Mouse (Mus musculus): ENCODE measurements at regions not wholly inside any gene's neighbourhood (a gene's known extent, or its start where the extent isn't known, plus 50 kb on each side); places are given as distances from the start of the nearest gene placed in this dataset.

DNA sequence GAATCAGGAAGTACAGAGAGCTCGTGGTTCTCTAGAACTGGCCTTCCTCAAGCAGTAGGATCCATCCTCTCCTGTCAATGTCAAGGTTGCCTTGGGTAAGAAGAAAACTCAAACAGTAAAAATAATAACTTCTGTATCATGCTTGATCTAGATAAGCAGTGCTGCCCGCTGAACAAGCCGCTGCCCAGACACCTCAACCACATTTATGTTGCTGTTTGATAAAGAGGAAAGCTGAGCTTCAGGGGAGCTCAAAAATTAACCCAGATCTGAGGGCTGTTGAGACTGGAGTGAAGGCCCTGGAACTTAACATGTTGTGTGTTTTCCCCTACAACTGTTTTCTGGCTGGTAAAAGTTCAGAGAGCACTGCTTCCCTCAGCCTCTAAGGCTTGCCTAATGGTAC lies 389.1 kb downstream of the Insc start:
- no peak overlapping the region for H3K4me3 ChIP-seq (ENCODE audit: low read depth, low read length)
- no peak overlapping the region for H3K4me2 ChIP-seq (replicated peaks; ENCODE audit: low read depth, low read length)
- H3K9ac ChIP-seq (ENCODE audit: low read depth, low read length): no peak overlapping the region
- DNase-seq (ENCODE audit: low spot score): no peak
- H3K9me3 ChIP-seq (ENCODE audit: control insufficient read depth, low read length): no peaks in the 10 kb centered on the region
- H3K27ac ChIP-seq (ENCODE audit: low read depth, low read length): no peak overlapping the region
- WGBS: 83% methylated on average over 3 of the region's 3 CpGs
- H3K36me3 ChIP-seq (ENCODE audit: control insufficient read depth, insufficient read depth, low read length): no peaks in the 10 kb centered on the region
- no peak for ATAC-seq (ENCODE audit: low FRiP score)
- H3K4me1 ChIP-seq (replicated peaks; ENCODE audit: control insufficient read depth, insufficient read depth, low read length): no peaks in the 10 kb centered on the region
- H3K27me3 ChIP-seq (ENCODE audit: control insufficient read depth, insufficient read depth, low read length): no peaks in the 10 kb centered on the region

DNA sequence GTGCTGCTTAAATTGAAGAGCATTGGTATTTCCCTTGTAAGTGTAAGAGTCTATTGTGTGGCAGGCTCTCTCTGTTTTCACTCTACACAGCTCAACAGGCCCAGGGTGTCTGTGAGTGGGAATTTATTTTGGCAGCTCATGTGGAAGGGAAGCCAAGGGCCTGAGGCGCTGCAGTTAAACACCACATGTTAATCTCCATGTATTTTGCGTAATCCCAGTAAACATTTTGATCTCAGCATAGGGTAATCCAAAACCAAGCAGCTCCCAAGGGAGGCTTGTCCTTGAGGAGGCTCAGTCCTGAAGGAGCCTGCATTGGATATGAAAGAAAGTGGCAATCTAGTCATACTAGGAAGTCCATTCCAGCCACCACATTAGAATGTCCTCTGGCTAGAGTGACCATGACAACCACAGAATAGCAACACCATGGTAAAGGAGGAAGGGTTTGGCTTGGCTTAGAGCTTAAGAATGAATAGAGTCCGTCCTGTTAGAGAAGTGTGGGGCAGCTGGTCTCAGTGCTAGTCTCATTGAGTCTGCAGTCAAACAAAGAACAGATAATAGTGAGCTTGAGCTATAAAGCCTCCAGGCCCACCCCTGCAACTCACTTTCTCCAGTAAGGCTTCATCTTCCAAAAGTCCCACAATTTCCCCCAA lies 391.6 kb downstream of the Insc start:
- no peak for DNase-seq (ENCODE audit: low spot score)

DNA sequence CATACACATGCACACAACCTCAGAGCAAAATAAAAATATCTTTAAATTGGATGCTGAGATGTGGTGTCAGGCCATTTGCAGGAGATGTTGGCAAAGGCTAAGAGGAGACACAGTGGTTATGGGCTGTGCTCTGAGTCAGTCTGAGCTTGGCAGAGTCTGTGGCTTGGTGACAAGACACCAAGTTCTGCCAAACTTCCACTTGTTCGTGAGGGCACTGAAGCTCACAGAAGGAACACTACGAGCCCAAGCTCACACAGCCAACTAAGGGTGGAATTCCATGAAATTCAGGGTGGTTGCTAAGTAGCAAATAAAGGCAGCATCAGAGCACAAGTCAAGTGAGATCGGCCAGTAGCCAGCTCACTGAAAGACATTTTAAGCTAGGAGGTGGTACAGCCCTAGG lies 396.8 kb downstream of the Insc start:
- H3K9me3 ChIP-seq (ENCODE audit: control insufficient read depth, low read length): no peaks in the 10 kb centered on the region
- no peak overlapping the region for H3K27ac ChIP-seq (ENCODE audit: low read depth, low read length)
- no peaks in the 10 kb centered on the region for H3K27me3 ChIP-seq (ENCODE audit: control insufficient read depth, insufficient read depth, low read length)
- no peak overlapping the region for H3K4me2 ChIP-seq (replicated peaks; ENCODE audit: low read depth, low read length)
- DNase-seq (ENCODE audit: low spot score) (no peak), ATAC-seq (ENCODE audit: low FRiP score) (no peak)
- no peak overlapping the region for H3K9ac ChIP-seq (ENCODE audit: low read depth, low read length)
- no peak overlapping the region for H3K4me3 ChIP-seq (ENCODE audit: low read depth, low read length)
- H3K36me3 ChIP-seq (ENCODE audit: control insufficient read depth, insufficient read depth, low read length): no peaks in the 10 kb centered on the region
- no peaks in the 10 kb centered on the region for H3K4me1 ChIP-seq (replicated peaks; ENCODE audit: control insufficient read depth, insufficient read depth, low read length)
- WGBS: 52% methylated on average over 3 of the region's 3 CpGs

More for the DNA sequence above, 391.6 kb downstream of the Insc start:
- ATAC-seq (ENCODE audit: low FRiP score): no peak
- Histone ChIP-seq H3K4me2 (replicated peaks; ENCODE audit: low read depth, low read length) (no peak overlapping the region), H3K9ac (ENCODE audit: low read depth, low read length) (no peak overlapping the region), H3K4me1 (replicated peaks; ENCODE audit: control insufficient read depth, insufficient read depth, low read length) (no peaks in the 10 kb centered on the region), H3K27me3 (ENCODE audit: control insufficient read depth, insufficient read depth, low read length) (no peaks in the 10 kb centered on the region), H3K4me3 (ENCODE audit: low read depth, low read length) (no peak overlapping the region), H3K27ac (ENCODE audit: low read depth, low read length) (no peak overlapping the region), H3K9me3 (ENCODE audit: control insufficient read depth, low read length) (no peaks in the 10 kb centered on the region), H3K36me3 (ENCODE audit: control insufficient read depth, insufficient read depth, low read length) (no peaks in the 10 kb centered on the region)
- whole genome bisulfite sequencing: 83% methylated on average over 3 of the region's 3 CpGs

DNA sequence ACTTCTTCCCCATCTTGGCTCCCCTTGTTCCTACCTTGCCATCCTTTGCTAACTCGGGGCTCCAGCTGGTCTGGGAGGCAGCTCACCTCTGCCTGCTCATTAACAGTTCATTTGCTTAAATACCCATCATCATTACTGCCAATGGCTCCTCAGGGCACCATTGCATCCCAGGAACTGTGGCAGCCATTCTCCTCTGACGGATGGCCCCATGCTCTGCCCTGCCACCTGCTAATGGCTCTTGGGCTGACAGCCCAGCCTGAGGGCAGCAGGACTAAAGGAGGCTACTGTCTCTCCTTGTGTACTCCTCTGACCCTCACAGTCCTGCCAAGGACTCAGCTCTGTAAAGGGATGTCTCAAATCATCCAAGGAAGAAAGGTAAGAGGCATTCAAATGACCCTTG lies 398.7 kb downstream of the Insc start:
- no peak overlapping the region for H3K9ac ChIP-seq (ENCODE audit: low read depth, low read length)
- no peaks in the 10 kb centered on the region for H3K36me3 ChIP-seq (ENCODE audit: control insufficient read depth, insufficient read depth, low read length)
- no peaks in the 10 kb centered on the region for H3K4me1 ChIP-seq (replicated peaks; ENCODE audit: control insufficient read depth, insufficient read depth, low read length)
- H3K4me3 ChIP-seq (ENCODE audit: low read depth, low read length): no peak overlapping the region
- no peak overlapping the region for H3K4me2 ChIP-seq (replicated peaks; ENCODE audit: low read depth, low read length)
- DNase-seq (ENCODE audit: low spot score) (no peak), ATAC-seq (ENCODE audit: low FRiP score) (no peak)
- no peak overlapping the region for H3K27ac ChIP-seq (ENCODE audit: low read depth, low read length)
- H3K9me3 ChIP-seq (ENCODE audit: control insufficient read depth, low read length): no peaks in the 10 kb centered on the region
- 70% methylated on average over 2 of the region's 2 CpGs for WGBS
- H3K27me3 ChIP-seq (ENCODE audit: control insufficient read depth, insufficient read depth, low read length): no peaks in the 10 kb centered on the region

DNA sequence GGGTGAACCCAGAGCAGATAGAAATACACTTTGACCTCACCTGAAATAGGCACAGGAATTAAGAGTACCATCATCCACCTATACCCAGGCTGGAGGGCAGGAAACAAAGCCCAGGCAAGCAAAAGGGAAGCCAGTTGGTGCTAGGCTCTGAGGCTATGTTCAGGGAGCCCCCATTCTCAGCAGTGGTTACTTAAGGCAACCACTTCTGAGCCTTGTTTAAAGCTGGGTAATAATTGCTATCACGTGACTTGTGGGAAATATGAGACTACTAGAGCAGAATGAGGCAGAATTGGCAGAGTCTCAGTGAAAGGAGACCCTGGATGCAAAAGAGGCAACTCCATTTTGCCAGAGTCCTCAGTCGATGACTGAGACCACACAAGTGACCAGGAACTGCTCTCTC lies 401.5 kb downstream of the Insc start:
- H3K9ac ChIP-seq (ENCODE audit: low read depth, low read length): no peak overlapping the region
- WGBS: 66% methylated on average over 2 of the region's 2 CpGs
- no peaks in the 10 kb centered on the region for H3K36me3 ChIP-seq (ENCODE audit: control insufficient read depth, insufficient read depth, low read length)
- no peaks in the 10 kb centered on the region for H3K4me1 ChIP-seq (replicated peaks; ENCODE audit: control insufficient read depth, insufficient read depth, low read length)
- H3K4me3 ChIP-seq (ENCODE audit: low read depth, low read length): no peak overlapping the region
- H3K27ac ChIP-seq (ENCODE audit: low read depth, low read length): no peak overlapping the region
- DNase-seq (ENCODE audit: low spot score) (no peak), ATAC-seq (ENCODE audit: low FRiP score) (no peak)
- H3K27me3 ChIP-seq (ENCODE audit: control insufficient read depth, insufficient read depth, low read length): no peaks in the 10 kb centered on the region
- H3K4me2 ChIP-seq (replicated peaks; ENCODE audit: low read depth, low read length): no peak overlapping the region
- H3K9me3 ChIP-seq (ENCODE audit: control insufficient read depth, low read length): no peaks in the 10 kb centered on the region

DNA sequence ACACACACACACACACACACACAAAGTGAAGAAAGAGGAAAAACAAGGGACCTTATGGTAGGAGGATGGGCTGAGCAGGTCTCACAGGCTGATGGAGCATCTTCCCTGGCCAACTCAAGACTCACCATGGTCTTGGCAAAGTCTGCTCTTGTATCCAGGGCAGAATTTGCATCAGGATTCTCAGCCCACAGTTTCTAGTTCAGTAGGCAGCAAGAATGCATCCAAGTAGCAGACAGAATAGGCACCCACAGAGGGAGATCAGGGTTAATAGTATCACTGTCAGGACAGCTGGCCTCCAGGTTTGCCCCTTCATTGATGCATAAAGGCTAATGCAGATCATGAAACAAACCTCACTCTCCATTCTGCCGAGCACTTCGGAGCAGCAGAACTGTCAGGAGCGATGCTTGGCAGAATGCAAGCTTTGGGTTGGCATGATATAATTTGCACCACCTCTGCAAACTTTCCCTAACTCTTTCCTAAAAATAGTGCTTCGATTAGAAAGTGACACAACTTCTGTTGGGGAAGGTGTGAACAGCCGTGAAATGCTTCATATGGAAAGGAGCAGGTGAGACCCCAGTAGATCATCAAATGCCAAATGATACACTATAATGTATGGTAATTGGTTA lies 404.0 kb downstream of the Insc start:
- Histone ChIP-seq H3K4me3 (ENCODE audit: low read depth, low read length) (no peak overlapping the region), H3K4me1 (replicated peaks; ENCODE audit: control insufficient read depth, insufficient read depth, low read length) (no peaks in the 10 kb centered on the region), H3K9me3 (ENCODE audit: control insufficient read depth, low read length) (no peaks in the 10 kb centered on the region), H3K27ac (ENCODE audit: low read depth, low read length) (no peak overlapping the region), H3K36me3 (ENCODE audit: control insufficient read depth, insufficient read depth, low read length) (no peaks in the 10 kb centered on the region), H3K27me3 (ENCODE audit: control insufficient read depth, insufficient read depth, low read length) (no peaks in the 10 kb centered on the region), H3K9ac (ENCODE audit: low read depth, low read length) (no peak overlapping the region), H3K4me2 (replicated peaks; ENCODE audit: low read depth, low read length) (no peak overlapping the region)
- 63% methylated on average over 5 of the region's 5 CpGs for WGBS
- no peak for DNase-seq (ENCODE audit: low spot score)
- no peak for ATAC-seq (ENCODE audit: low FRiP score)

DNA sequence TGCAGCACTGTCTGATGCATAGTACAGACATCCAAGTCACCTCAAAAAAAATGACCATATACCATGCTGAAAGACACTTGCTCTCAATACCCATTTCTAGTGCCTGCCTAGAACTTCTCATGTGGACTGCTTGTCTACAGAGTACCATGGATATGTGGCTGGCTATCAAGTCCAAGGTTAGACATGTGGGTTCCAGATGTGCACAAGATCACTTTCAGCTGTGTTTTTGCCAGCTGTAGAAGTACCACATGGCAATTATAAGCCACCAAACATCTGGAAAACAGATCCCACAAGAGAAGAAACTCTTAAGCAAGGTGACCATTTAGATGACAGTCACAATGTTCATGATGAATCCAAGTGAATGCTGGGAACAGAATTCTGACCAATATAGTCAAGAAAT lies 409.8 kb downstream of the Insc start:
- H3K27ac ChIP-seq (ENCODE audit: low read depth, low read length): no peak overlapping the region
- H3K4me2 ChIP-seq (replicated peaks; ENCODE audit: low read depth, low read length): no peak overlapping the region
- ATAC-seq (ENCODE audit: low FRiP score) (no peak), DNase-seq (ENCODE audit: low spot score) (peak; percentile 21)
- H3K4me1 ChIP-seq (replicated peaks; ENCODE audit: control insufficient read depth, insufficient read depth, low read length): no peaks in the 10 kb centered on the region
- no peaks in the 10 kb centered on the region for H3K27me3 ChIP-seq (ENCODE audit: control insufficient read depth, insufficient read depth, low read length)
- no peaks in the 10 kb centered on the region for H3K36me3 ChIP-seq (ENCODE audit: control insufficient read depth, insufficient read depth, low read length)
- no peak overlapping the region for H3K4me3 ChIP-seq (ENCODE audit: low read depth, low read length)
- no peak overlapping the region for H3K9ac ChIP-seq (ENCODE audit: low read depth, low read length)
- H3K9me3 ChIP-seq (ENCODE audit: control insufficient read depth, low read length): no peaks in the 10 kb centered on the region

DNA sequence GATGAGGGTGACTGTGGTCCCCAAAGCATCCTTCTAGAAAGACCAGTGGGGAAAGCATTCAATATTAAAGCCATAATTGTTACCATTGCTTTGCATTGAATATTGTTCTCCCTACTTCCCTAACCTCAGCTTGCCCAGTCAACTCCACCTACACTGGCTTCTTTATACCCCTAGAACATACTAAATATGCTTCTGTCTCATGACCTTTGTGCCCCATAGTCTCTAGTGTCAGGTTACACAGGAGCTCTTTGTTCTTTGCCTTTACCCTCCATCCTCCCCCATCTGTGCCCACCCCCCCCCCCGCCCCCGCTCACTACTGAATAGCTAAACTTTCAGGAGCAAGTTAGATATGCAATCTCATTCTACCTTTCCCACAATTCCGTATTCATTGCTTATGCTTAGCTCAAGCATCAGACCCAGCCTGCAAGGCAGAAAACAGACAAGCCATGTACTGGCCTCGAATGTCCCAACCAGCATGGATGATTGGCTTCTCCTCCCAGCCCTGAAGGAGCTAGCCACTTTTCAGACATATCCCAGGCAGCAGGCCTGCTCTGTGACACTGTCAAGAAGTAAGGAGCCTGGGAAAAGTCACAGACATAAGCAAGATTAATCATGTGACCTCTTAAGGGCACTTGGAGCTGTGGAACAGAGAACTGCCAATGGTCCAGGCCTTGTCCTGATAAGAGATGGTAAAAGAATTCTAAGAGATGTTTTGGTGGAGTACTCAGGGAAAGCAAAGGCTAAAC lies 410.4 kb downstream of the Insc start:
- ATAC-seq (ENCODE audit: low FRiP score): no peak
- Histone ChIP-seq H3K36me3 (ENCODE audit: control insufficient read depth, insufficient read depth, low read length) (no peaks in the 10 kb centered on the region), H3K4me3 (ENCODE audit: low read depth, low read length) (no peak overlapping the region), H3K4me1 (replicated peaks; ENCODE audit: control insufficient read depth, insufficient read depth, low read length) (no peaks in the 10 kb centered on the region), H3K27ac (ENCODE audit: low read depth, low read length) (no peak overlapping the region), H3K27me3 (ENCODE audit: control insufficient read depth, insufficient read depth, low read length) (no peaks in the 10 kb centered on the region), H3K4me2 (replicated peaks; ENCODE audit: low read depth, low read length) (no peak overlapping the region), H3K9ac (ENCODE audit: low read depth, low read length) (no peak overlapping the region), H3K9me3 (ENCODE audit: control insufficient read depth, low read length) (no peaks in the 10 kb centered on the region)
- DNase-seq (ENCODE audit: low spot score): no peak
- 56% methylated on average over 4 of the region's 4 CpGs for WGBS

DNA sequence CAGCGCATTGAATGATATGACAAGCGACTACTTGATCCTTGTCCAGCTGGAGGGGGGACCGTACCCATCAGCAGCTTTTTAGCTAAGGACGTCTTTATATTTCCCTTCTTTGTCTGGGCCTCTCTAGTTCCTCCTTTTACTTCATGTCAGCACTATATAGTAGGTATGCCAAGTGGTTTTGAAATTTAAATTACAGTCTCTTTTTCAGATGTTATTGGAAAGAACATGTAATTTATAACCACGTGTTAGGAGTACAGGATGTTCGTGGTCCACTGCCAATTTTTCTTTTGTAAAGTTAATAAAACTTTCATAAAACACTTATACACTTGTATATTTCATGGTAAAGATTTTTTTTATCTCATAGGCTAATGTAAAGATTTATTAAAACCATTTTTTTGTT lies 426.5 kb downstream of the Insc start:
- Histone ChIP-seq H3K4me2 (replicated peaks; ENCODE audit: low read depth, low read length) (no peak overlapping the region), H3K4me3 (ENCODE audit: low read depth, low read length) (no peak overlapping the region), H3K36me3 (ENCODE audit: control insufficient read depth, insufficient read depth, low read length) (no peaks in the 10 kb centered on the region), H3K27me3 (ENCODE audit: control insufficient read depth, insufficient read depth, low read length) (no peaks in the 10 kb centered on the region), H3K27ac (ENCODE audit: low read depth, low read length) (no peak overlapping the region), H3K4me1 (replicated peaks; ENCODE audit: control insufficient read depth, insufficient read depth, low read length) (no peaks in the 10 kb centered on the region), H3K9ac (ENCODE audit: low read depth, low read length) (no peak overlapping the region), H3K9me3 (ENCODE audit: control insufficient read depth, low read length) (no peaks in the 10 kb centered on the region)
- DNase-seq (ENCODE audit: low spot score) (no peak), ATAC-seq (ENCODE audit: low FRiP score) (no peak)
- 76% methylated on average over 6 of the region's 6 CpGs for WGBS
